Mouse (Mus musculus): Measurements from ENCODE around the gene Olfr1307.

Gene Olfr1307

GRCm38 (mm10) chr2:111949340-111949739 lies at the start of gene Olfr1307:
Gene Olfr1307, minus strand, starts transcription at chr2:111949440.
- DNase-seq (ENCODE audit: low spot score) = no peak

DNA sequence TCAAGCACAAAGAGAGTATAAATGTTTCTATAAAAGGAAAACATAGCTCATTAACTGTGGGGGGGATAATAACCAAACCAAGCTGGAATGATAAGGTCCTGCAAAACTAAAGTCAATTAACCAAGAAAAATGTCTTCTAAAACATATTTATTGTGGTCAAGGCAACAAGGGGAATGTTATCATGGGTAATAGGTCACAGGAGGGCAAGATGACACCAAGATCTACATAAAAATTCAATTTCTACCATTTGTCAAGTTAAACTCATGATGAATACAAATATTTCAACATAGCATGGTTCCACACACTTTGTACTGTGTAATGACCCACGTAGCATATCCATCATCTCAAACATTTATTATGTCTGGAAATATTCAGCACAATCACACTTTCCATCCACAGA lies 40.9 kb upstream of the Olfr1307 start, which contains the start of gene Olfr1309:
Gene Olfr1309, minus strand, starts transcription at position 101 of the 400 bp plus-strand sequence.
- DNase-seq (ENCODE audit: low spot score) = no peak

GRCm38 (mm10) chr2:111964844-111965243 lies 15.6 kb upstream of the Olfr1307 start, which contains the start of gene Olfr1308:
Gene Olfr1308, minus strand, starts transcription at chr2:111964944.
- DNase-seq (ENCODE audit: low spot score) = no peak

DNA sequence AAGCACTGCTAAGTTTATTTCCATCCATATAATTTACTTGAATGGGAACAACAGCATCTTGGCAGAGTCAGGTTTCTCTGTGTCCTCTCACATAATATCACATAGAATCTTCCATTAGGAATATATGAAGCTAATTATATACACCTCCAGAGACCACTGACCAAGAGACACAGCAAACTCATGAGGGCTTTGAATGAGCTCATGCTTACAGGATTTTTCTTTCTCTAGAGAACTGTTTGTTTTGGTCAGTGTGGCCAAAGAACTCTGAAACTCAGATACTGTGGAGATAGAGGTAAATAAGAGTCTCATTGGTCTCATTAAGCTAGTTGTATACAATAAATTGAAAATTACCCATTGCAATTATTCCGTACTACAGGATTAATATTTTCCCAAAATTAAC lies 33.1 kb downstream of the Olfr1307 start, which contains the start of gene Olfr1306:
Gene Olfr1306, minus strand, starts transcription at position 101 of the 400 bp plus-strand sequence.
- DNase-seq (ENCODE audit: low spot score) = no peak
